Mouse (Mus musculus) liver, embryonic 14.5 days (tissue): ENCODE results near the gene Sptssa.

ENCODE experiments used
- CTCF ChIP-seq: IDR thresholded peaks from 2 replicates; pipeline ENCODE4 v1.5.1; 2016; ENCODE audit warnings: antibody characterized with exemption, low read depth, control low read depth
- EP300 ChIP-seq: IDR thresholded peaks from 2 replicates; pipeline ENCODE4 v1.6.1; 2016; ENCODE audit warnings: antibody characterized with exemption, low read depth

- peak; percentile 15; the same call in 1 of the 2 replicates for TF ChIP-seq CTCF
- no peak for TF ChIP-seq EP300
Measured at GRCm38 (mm10) chr12:54656396-54657171, at the start of gene Sptssa.
